Mouse (Mus musculus) embryonic facial prominence, embryonic 10.5 days (tissue): ENCODE measurements around the gene Rest. TPM values are rescaled to one million over a fixed set of nuclear protein-coding genes. Genes with fewer than 3 reads are reported as not detected.

Experiments
- DNase-seq: peaks from one replicate; pipeline ENCODE4 v3.0.0-alpha.2; 2017; ENCODE audit warnings: low spot score
- H3K27ac ChIP-seq: fragments of 300-500 bp; sonication (generic); replicated peaks from 2 replicates; pipeline ENCODE4 v1.5.1; 2016; ENCODE audit warnings: mild to moderate bottlenecking
- H3K27me3 ChIP-seq: fragments of 300-500 bp; sonication (generic); replicated peaks from 2 replicates; pipeline ENCODE4 v1.6.1; 2016; ENCODE audit warnings: low read depth, mild to moderate bottlenecking; ENCODE audit not compliant: poor library complexity, severe bottlenecking
- H3K36me3 ChIP-seq: fragments of 300-500 bp; sonication (generic); replicated peaks from 2 replicates; pipeline ENCODE4 v1.6.1; 2016; ENCODE audit warnings: mild to moderate bottlenecking, moderate library complexity
- H3K4me1 ChIP-seq: fragments of 300-500 bp; sonication (generic); 2 replicates; pipeline ENCODE4 v1.6.1; 2016
- H3K4me3 ChIP-seq: fragments of 300-500 bp; sonication (generic); 2 replicates; pipeline ENCODE4 v1.5.1; 2016; ENCODE audit warnings: mild to moderate bottlenecking, moderate library complexity
- H3K9me3 ChIP-seq: fragments of 300-500 bp; sonication (generic); 2 replicates; pipeline ENCODE4 v1.6.1; 2016; ENCODE audit warnings: mild to moderate bottlenecking
- WGBS: fragments of 180-500 bp; shearing (Covaris S2); methylation state at CpG from one replicate; pipeline ENCODE4 v1.1.7; 2016; 5-methylcytosine and 5-hydroxymethylcytosine counted together
- polyA plus RNA-seq: library from polyadenylated mRNA; unstranded; fragments of >200 nt; fragmentation: Nextera tagmentation; extraction: Ambion mirVana; gene quantifications from 2 replicates; pipeline ENCODE4 v1.2.1, GENCODE M21; 2016

The Rest gene
- polyA plus RNA-seq, 1 experiment from 2014 or later: 37.7 TPM

GRCm38 (mm10) chr5:77267441-77267840, 2.1 kb downstream of the Rest start:
- 77% methylated on average over 4 of the region's 4 CpGs for WGBS

GRCm38 (mm10) chr5:77267957-77268624, 2.8 kb downstream of the Rest start:
- Histone ChIP-seq H3K27ac (no peak overlapping the region), H3K27me3 (no peaks in the 10 kb centered on the region), H3K36me3 (peaks cover 52% of the 10 kb centered on the region), H3K4me1 (peaks cover 20% of the 10 kb centered on the region), H3K9me3 (no peaks in the 10 kb centered on the region), H3K4me3 (peak overlapping the region; percentile 99; the same call in 1 of the 2 replicates)
- DNase-seq: no peak
- 94% methylated on average over 30 of the region's 30 CpGs for WGBS

More at GRCm38 (mm10) chr5:77267441-77267840, 2.1 kb downstream of the Rest start:
- Histone ChIP-seq H3K36me3 (peaks cover 46% of the 10 kb centered on the region), H3K27ac (peak overlapping the region; percentile 98; the same call in 1 of the 2 replicates), H3K4me3 (peak overlapping the region; percentile 99), H3K4me1 (peaks cover 20% of the 10 kb centered on the region), H3K27me3 (no peaks in the 10 kb centered on the region), H3K9me3 (no peaks in the 10 kb centered on the region)
- DNase-seq: no peak

GRCm38 (mm10) chr5:77269399-77269798, 4.1 kb downstream of the Rest start:
- Histone ChIP-seq H3K27ac (no peak overlapping the region), H3K36me3 (peaks cover 66% of the 10 kb centered on the region), H3K27me3 (no peaks in the 10 kb centered on the region), H3K4me3 (no peak overlapping the region), H3K9me3 (no peaks in the 10 kb centered on the region), H3K4me1 (peaks cover 20% of the 10 kb centered on the region)
- 73% methylated on average over 8 of the region's 8 CpGs for WGBS
- DNase-seq: no peak

GRCm38 (mm10) chr5:77273151-77273550, 7.9 kb downstream of the Rest start:
- Histone ChIP-seq H3K27ac (no peak overlapping the region), H3K9me3 (no peaks in the 10 kb centered on the region), H3K27me3 (no peaks in the 10 kb centered on the region), H3K4me1 (peaks cover 5% of the 10 kb centered on the region), H3K36me3 (peaks cover 99% of the 10 kb centered on the region), H3K4me3 (no peak overlapping the region)
- DNase-seq: no peak
- WGBS: 87% methylated on average over 7 of the region's 7 CpGs

- no peaks in the 10 kb centered on the region for H3K27me3 ChIP-seq
- H3K4me3 ChIP-seq: no peak overlapping the region
- H3K4me1 ChIP-seq: no peaks in the 10 kb centered on the region; the same call in 1 of the 2 replicates
- peaks cover 100% of the 10 kb centered on the region for H3K36me3 ChIP-seq
- no peak overlapping the region for H3K27ac ChIP-seq
- H3K9me3 ChIP-seq: no peaks in the 10 kb centered on the region
- DNase-seq: peak; percentile 62
- 86% methylated on average over 5 of the region's 5 CpGs for WGBS
Observed at GRCm38 (mm10) chr5:77275950-77276349, 10.7 kb downstream of the Rest start.

- peaks cover 100% of the 10 kb centered on the region for H3K36me3 ChIP-seq
- no peak overlapping the region for H3K27ac ChIP-seq
- no peak for DNase-seq
- WGBS: 93% methylated on average over 6 of the region's 6 CpGs
- H3K27me3 ChIP-seq: no peaks in the 10 kb centered on the region
- H3K9me3 ChIP-seq: no peaks in the 10 kb centered on the region
- no peak overlapping the region for H3K4me3 ChIP-seq
- no peaks in the 10 kb centered on the region; the same call in 1 of the 2 replicates for H3K4me1 ChIP-seq
Observed at GRCm38 (mm10) chr5:77277204-77277603, 11.9 kb downstream of the Rest start.

GRCm38 (mm10) chr5:77281518-77282174, 16.4 kb downstream of the Rest start:
- peaks cover 97% of the 10 kb centered on the region for H3K36me3 ChIP-seq
- H3K4me3 ChIP-seq: no peak overlapping the region
- no peaks in the 10 kb centered on the region; the same call in 1 of the 2 replicates for H3K4me1 ChIP-seq
- 89% methylated on average over 20 of the region's 20 CpGs for WGBS
- no peak overlapping the region for H3K27ac ChIP-seq
- no peak for DNase-seq
- no peaks in the 10 kb centered on the region for H3K27me3 ChIP-seq
- H3K9me3 ChIP-seq: no peaks in the 10 kb centered on the region

- Histone ChIP-seq H3K4me3 (no peak overlapping the region), H3K27ac (no peak overlapping the region), H3K27me3 (no peaks in the 10 kb centered on the region), H3K36me3 (peaks cover 97% of the 10 kb centered on the region), H3K4me1 (no peaks in the 10 kb centered on the region), H3K9me3 (no peaks in the 10 kb centered on the region)
- WGBS: 91% methylated on average over 9 of the region's 9 CpGs
- no peak for DNase-seq
Observed at GRCm38 (mm10) chr5:77282242-77282641, 17.0 kb downstream of the Rest start.

- Histone ChIP-seq H3K4me1 (no peaks in the 10 kb centered on the region), H3K4me3 (no peak overlapping the region), H3K27me3 (no peaks in the 10 kb centered on the region), H3K36me3 (peaks cover 97% of the 10 kb centered on the region), H3K27ac (no peak overlapping the region), H3K9me3 (no peaks in the 10 kb centered on the region)
- no peak for DNase-seq
- WGBS: 88% methylated on average over 7 of the region's 7 CpGs
Observed at GRCm38 (mm10) chr5:77285685-77286084, 20.4 kb downstream of the Rest start.

GRCm38 (mm10) chr5:77286904-77287303, 21.6 kb downstream of the Rest start:
- Histone ChIP-seq H3K27me3 (no peaks in the 10 kb centered on the region), H3K4me3 (no peak overlapping the region), H3K27ac (no peak overlapping the region), H3K9me3 (no peaks in the 10 kb centered on the region), H3K36me3 (peaks cover 96% of the 10 kb centered on the region), H3K4me1 (no peaks in the 10 kb centered on the region)
- 87% methylated on average over 5 of the region's 5 CpGs for WGBS
- DNase-seq: no peak

- WGBS: 83% methylated on average over 6 of the region's 6 CpGs
- no peaks in the 10 kb centered on the region for H3K4me1 ChIP-seq
- no peak overlapping the region for H3K4me3 ChIP-seq
- H3K27me3 ChIP-seq: no peaks in the 10 kb centered on the region
- no peaks in the 10 kb centered on the region for H3K9me3 ChIP-seq
- H3K27ac ChIP-seq: no peak overlapping the region
- peaks cover 96% of the 10 kb centered on the region for H3K36me3 ChIP-seq
- DNase-seq: no peak
Observed at GRCm38 (mm10) chr5:77287901-77288300, 22.6 kb downstream of the Rest start.

- no peaks in the 10 kb centered on the region for H3K27me3 ChIP-seq
- no peak for DNase-seq
- H3K4me1 ChIP-seq: no peaks in the 10 kb centered on the region
- peaks cover 97% of the 10 kb centered on the region for H3K36me3 ChIP-seq
- H3K4me3 ChIP-seq: no peak overlapping the region
- H3K27ac ChIP-seq: no peak overlapping the region
- 81% methylated on average over 8 of the region's 8 CpGs for WGBS
- H3K9me3 ChIP-seq: no peaks in the 10 kb centered on the region
Observed at GRCm38 (mm10) chr5:77289686-77290085, 24.4 kb downstream of the Rest start.

- DNase-seq: no peak
- H3K36me3 ChIP-seq: peaks cover 97% of the 10 kb centered on the region
- H3K4me3 ChIP-seq: no peak overlapping the region
- WGBS: 88% methylated on average over 2 of the region's 2 CpGs
- H3K9me3 ChIP-seq: no peaks in the 10 kb centered on the region
- no peaks in the 10 kb centered on the region for H3K4me1 ChIP-seq
- no peaks in the 10 kb centered on the region for H3K27me3 ChIP-seq
- no peak overlapping the region for H3K27ac ChIP-seq
Observed at GRCm38 (mm10) chr5:77290606-77291005, 25.3 kb downstream of the Rest start.
